Comparison of ENCODE assay signal across 10 mouse cellular contexts in the genomic region with DNA sequence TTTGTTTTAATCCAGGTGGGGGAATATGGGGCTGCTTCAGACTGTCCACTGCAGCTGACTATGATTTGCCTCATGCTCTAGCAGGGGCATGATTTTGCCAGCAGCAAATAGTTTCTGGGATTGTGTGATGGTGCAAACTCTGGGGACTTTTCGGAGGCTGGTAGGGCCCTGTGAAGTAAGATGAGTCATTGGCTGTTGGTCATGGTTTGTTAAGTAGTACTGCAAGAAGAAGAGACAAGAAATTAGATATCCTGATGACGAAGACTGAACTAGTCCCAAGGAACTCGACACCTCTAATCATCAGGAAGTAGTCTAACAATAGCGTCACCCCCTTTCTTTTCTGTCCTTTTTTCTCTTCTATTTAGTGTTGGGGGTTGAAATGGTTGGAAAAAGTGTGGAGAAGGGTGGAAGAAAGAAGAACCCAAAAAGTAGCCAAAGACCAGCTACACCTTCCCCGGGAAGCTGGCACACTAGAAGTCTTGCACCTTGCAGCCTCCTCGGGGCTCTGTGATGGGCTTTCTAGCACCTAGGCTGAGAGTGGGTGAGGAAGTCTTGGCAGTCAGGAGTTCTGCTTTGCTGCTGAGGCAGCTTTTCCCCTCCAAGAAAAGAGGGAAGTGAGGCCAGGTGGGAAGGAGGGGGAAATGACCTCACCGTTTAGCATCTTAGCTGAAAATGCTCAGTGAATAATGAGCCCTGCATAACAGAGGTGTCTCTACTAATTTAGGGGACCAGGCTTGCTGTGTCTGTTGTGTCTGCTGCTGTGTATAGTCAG. TPM values are rescaled to one million over a fixed set of nuclear protein-coding genes. Genes with fewer than 3 reads are reported as not detected.
A peak's percentile ranks its signal among the peaks of the same experiment; 100 is the strongest.
DNase-seq lines count a peak whose midpoint lies in the region; ATAC-seq and TF ChIP-seq lines count a peak whose summit lies in the region.
"Had no signal": no experiment of that assay in that cellular context is flagged by ENCODE, and none has a peak within 500 bp of the region (broad histone marks: within the 10 kb centered on the region; RNA-seq: fewer than 3 reads in every experiment).

No protein-coding gene starts in this region.

- no peak for ATAC-seq in heart, embryonic 15.5 days (replicated peaks; ENCODE audit: insufficient number of reproducible peaks, insufficient read depth, low FRiP score, low read depth)
- no peak for ATAC-seq in forebrain, postnatal 0 days

- no peak overlapping the region for H3K4me3 ChIP-seq in heart, embryonic 15.5 days
- no peak overlapping the region for H3K4me3 ChIP-seq in forebrain, postnatal 0 days (ENCODE audit: low read depth, low read length)
- H3K4me3 ChIP-seq: liver, embryonic 13.5 days had no signal

- no peak for TF ChIP-seq CTCF in forebrain, postnatal 0 days (IDR thresholded peaks at IDR 0.05; ENCODE audit: low read depth)

- H3K9ac ChIP-seq in heart, embryonic 15.5 days = no peak overlapping the region; the same call in 1 of the 2 replicates
- no peak overlapping the region for H3K9ac ChIP-seq in forebrain, postnatal 0 days
- H3K9ac ChIP-seq: liver, embryonic 13.5 days had no signal

- 63% methylated on average over 7 of the region's 7 CpGs for WGBS in heart, embryonic 15.5 days
- WGBS in forebrain, postnatal 0 days = 73% methylated on average over 7 of the region's 7 CpGs

- DNase-seq in heart, adult 9 months (ENCODE audit: low spot score in 2 of 2) = no peak
- peak; percentile 40 for DNase-seq in right cerebral cortex, adult 18-20 months
- DNase-seq in right cerebral cortex, postnatal 4 days = no peak
- no peak for DNase-seq in forebrain, postnatal 0 days
- DNase-seq in MN1 (ENCODE audit: low spot score) = no peak
- DNase-seq in ovary, adult 18-20 months (ENCODE audit: low spot score) = no peak
- no peak for DNase-seq in layer of hippocampus, adult 9-10 months (ENCODE audit: low spot score)
- DNase-seq: liver, embryonic 13.5 days; thymus, adult 2 months had no signal

- H3K9me3 ChIP-seq in heart, embryonic 15.5 days (replicated peaks) = no peaks in the 10 kb centered on the region
- no peaks in the 10 kb centered on the region for H3K9me3 ChIP-seq in forebrain, postnatal 0 days (ENCODE audit: low read length)
- H3K9me3 ChIP-seq: liver, embryonic 13.5 days had no signal

- no peaks in the 10 kb centered on the region for H3K27me3 ChIP-seq in heart, embryonic 15.5 days
- no peaks in the 10 kb centered on the region for H3K27me3 ChIP-seq in forebrain, postnatal 0 days (ENCODE audit: insufficient read depth, low read length)
- H3K27me3 ChIP-seq: liver, embryonic 13.5 days had no signal

- peaks cover 69% of the 10 kb centered on the region for H3K4me1 ChIP-seq in heart, embryonic 15.5 days (replicated peaks)
- peaks cover 17% of the 10 kb centered on the region for H3K4me1 ChIP-seq in forebrain, postnatal 0 days (ENCODE audit: insufficient read depth)

- H3K27ac ChIP-seq in heart, embryonic 15.5 days = 0 out of 2 replicates have a peak overlapping the region, but pooled peaks have one; percentile 99
- H3K27ac ChIP-seq in forebrain, postnatal 0 days (ENCODE audit: low read depth, low read length) = 0 out of 2 replicates have a peak overlapping the region, but pooled peaks have one; percentile 15
- H3K27ac ChIP-seq: liver, embryonic 13.5 days had no signal

- no peaks in the 10 kb centered on the region for H3K36me3 ChIP-seq in heart, embryonic 15.5 days
- no peaks in the 10 kb centered on the region for H3K36me3 ChIP-seq in forebrain, postnatal 0 days (ENCODE audit: insufficient read depth)
- H3K36me3 ChIP-seq: liver, embryonic 13.5 days had no signal

- H3K4me2 ChIP-seq in heart, embryonic 15.5 days = no peak overlapping the region
- no peak overlapping the region for H3K4me2 ChIP-seq in forebrain, postnatal 0 days (ENCODE audit: low read depth)
- H3K4me2 ChIP-seq: liver, embryonic 13.5 days had no signal

RNA-seq across cellular contexts. Expression of a gene that starts 24.6 kb away (rescaled TPM):
- polyA plus RNA-seq in heart, embryonic 15.5 days (2015; fragmentation: Nextera tagmentation; extraction: Ambion mirVana) = 130 and 138 TPM in 2 replicates
- total RNA-seq in forebrain, postnatal 0 days (2014; rRNA removed) = 38.4 and 48.4 TPM in 2 replicates
- 103 and 104 TPM in 2 replicates for polyA plus RNA-seq in forebrain, postnatal 0 days (2015; fragmentation: Nextera tagmentation; extraction: Ambion mirVana)

RNA-seq across cellular contexts. Expression of a gene that starts 27.0 kb away (rescaled TPM):
- polyA plus RNA-seq in heart, embryonic 15.5 days (2015; fragmentation: Nextera tagmentation; extraction: Ambion mirVana) = 1.8 and 4.2 TPM in 2 replicates
- 6.1 and 17.6 TPM in 2 replicates for total RNA-seq in forebrain, postnatal 0 days (2014; rRNA removed)
- polyA plus RNA-seq in forebrain, postnatal 0 days (2015; fragmentation: Nextera tagmentation; extraction: Ambion mirVana) = 1.1 and 2.0 TPM in 2 replicates

RNA-seq across cellular contexts. Expression of a gene that starts 56.7 kb away (rescaled TPM):
- polyA plus RNA-seq in heart, embryonic 15.5 days (2015; fragmentation: Nextera tagmentation; extraction: Ambion mirVana) = 17.7 and 22.9 TPM in 2 replicates
- 21.3 and 22.5 TPM in 2 replicates for total RNA-seq in forebrain, postnatal 0 days (2014; rRNA removed)
- 19.1 and 27.2 TPM in 2 replicates for polyA plus RNA-seq in forebrain, postnatal 0 days (2015; fragmentation: Nextera tagmentation; extraction: Ambion mirVana)
